In the genomic region with DNA sequence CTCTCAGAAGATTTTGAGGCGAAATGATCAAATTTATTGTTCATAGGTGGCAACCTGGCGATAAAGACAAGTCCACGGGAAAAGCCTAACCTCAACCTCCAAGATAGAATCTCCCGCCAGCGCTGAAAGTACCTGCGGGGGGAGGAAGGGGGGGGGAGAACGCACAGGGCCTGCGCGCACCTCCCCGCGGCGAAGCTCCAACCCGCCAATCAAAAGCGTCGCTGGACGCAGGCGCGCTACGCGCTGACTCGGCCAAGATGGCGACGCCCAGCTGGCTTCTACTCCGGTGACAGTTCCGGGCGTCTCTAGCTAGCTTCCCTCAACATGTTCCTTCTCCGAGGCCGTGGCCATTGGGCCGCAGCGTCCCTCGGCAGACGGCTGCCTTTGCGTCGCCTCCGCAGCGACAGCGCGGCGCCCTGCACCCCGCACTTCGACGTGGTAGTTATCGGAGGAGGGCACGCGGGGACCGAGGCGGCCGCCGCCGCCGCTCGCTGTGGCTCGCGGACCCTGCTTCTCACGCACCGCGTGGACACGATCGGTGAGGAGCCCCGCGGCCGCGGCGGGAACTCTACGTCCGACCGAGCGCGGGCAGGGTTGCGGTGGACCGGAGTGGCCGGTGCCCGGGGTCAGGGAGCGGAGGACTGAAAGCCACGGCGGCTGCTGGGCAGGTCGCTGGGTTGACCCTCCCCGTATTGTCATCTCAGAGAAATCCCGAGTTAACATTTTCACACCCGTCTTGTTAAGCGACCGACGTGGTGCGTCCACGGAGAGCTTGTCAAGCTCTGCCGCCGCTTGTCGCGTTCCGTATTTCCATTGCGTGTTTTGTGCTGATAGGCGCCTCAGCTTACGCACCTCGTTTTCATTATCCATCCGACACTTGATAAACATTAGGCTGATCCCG, we compare ENCODE assay signal across 8 mouse cellular contexts. TPM values are rescaled to one million over a fixed set of nuclear protein-coding genes. Genes with fewer than 3 reads are reported as not detected.
A peak's percentile ranks its signal among the peaks of the same experiment; 100 is the strongest.
DNase-seq lines count a peak whose midpoint lies in the region; ATAC-seq and TF ChIP-seq lines count a peak whose summit lies in the region.

Gene Mto1 (plus strand): TSS at position 236 of the 901 bp plus-strand sequence.
Gene Gm17324 (minus strand): TSS at position 814 of the 901 bp plus-strand sequence.

- peaks cover 7 to 27% of the 10 kb centered on the region in 2 experiments for H3K36me3 ChIP-seq in MEL (ENCODE audit: control insufficient read depth in 1 of 2, insufficient read depth in 2 of 2, low read length in 2 of 2)
- peaks cover 29% of the 10 kb centered on the region for H3K36me3 ChIP-seq in hindbrain, embryonic 10.5 days
- peaks cover 1% of the 10 kb centered on the region; the same call in 1 of the 2 replicates for H3K36me3 ChIP-seq in lung, postnatal 0 days (ENCODE audit: insufficient read depth, low read length)

- H3K4me1 ChIP-seq in MEL (ENCODE audit: control insufficient read depth in 1 of 2, insufficient read depth in 2 of 2, low read length in 2 of 2): peaks cover 4 to 24% of the 10 kb centered on the region in 2 experiments
- H3K4me1 ChIP-seq in cerebellum, adult 2 months (ENCODE audit: control insufficient read depth, insufficient read depth, low read length): peaks cover 4% of the 10 kb centered on the region; the same call in 1 of the 2 replicates
- peaks cover 14% of the 10 kb centered on the region for H3K4me1 ChIP-seq in hindbrain, embryonic 10.5 days (replicated peaks)
- H3K4me1 ChIP-seq in lung, postnatal 0 days (ENCODE audit: insufficient read depth, low read depth, low read length): peaks cover 5% of the 10 kb centered on the region; the same call in 1 of the 2 replicates

- no peak for TF ChIP-seq CTCF in MEL (IDR thresholded peaks at IDR 0.05 in 2 of 3, conservative IDR thresholded peaks at IDR 0.05 in 1 of 3; ENCODE audit: control insufficient read depth in 1 of 3, insufficient read depth in 1 of 3, low read depth in 2 of 3, low read length in 3 of 3, poor library complexity in 1 of 3, severe bottlenecking in 1 of 3)
- TF ChIP-seq CTCF in cerebellum, adult 2 months (IDR thresholded peaks at IDR 0.05; ENCODE audit: borderline replicate concordance, insufficient read depth, low read depth, low read length): no peak
- no peak for TF ChIP-seq CTCF in lung, postnatal 0 days (IDR thresholded peaks at IDR 0.05)

- no peaks in the 10 kb centered on the region for H3K9me3 ChIP-seq in MEL (replicated peaks; ENCODE audit: insufficient read depth, low read length)
- no peaks in the 10 kb centered on the region for H3K9me3 ChIP-seq in hindbrain, embryonic 10.5 days
- H3K9me3 ChIP-seq in lung, postnatal 0 days (ENCODE audit: low read length): no peaks in the 10 kb centered on the region

- TF ChIP-seq RAD21 in MEL (IDR thresholded peaks at IDR 0.05; ENCODE audit: low read depth, low read length): no peak

- peak; percentile 95 for DNase-seq in MEL (ENCODE audit: low read depth, low spot score)
- DNase-seq in cerebellum, adult 2 months: peak; percentile 90 to 92
- peak; percentile 95 for DNase-seq in forelimb bud, embryonic 11.5 days (ENCODE audit: low read depth, low spot score)
- DNase-seq in hindbrain, embryonic 10.5 days (ENCODE audit: low spot score): peak; percentile 93
- DNase-seq in layer of hippocampus, adult 9-11 months: peak; percentile 82
- DNase-seq in lung, postnatal 0 days (ENCODE audit: low spot score): peak; percentile 93
- peak; percentile 83 for DNase-seq in ovary, postnatal 14 days (ENCODE audit: low spot score)
- DNase-seq in thymus, postnatal 14 days: peak; percentile 91

- TF ChIP-seq POLR2A in MEL (IDR thresholded peaks at IDR 0.05; ENCODE audit: control insufficient read depth in 1 of 2, insufficient read depth in 1 of 2, low read depth in 1 of 2, low read length in 2 of 2, poor library complexity in 1 of 2): peak; percentile 94 to 95
- peak; percentile 87 for TF ChIP-seq POLR2A in cerebellum, adult 2 months (IDR thresholded peaks at IDR 0.05; ENCODE audit: borderline replicate concordance, insufficient read depth, low read length)

- WGBS in cerebellum, adult 2 months: under 1% methylated on average over 96 of the region's 96 CpGs
- WGBS in hindbrain, embryonic 10.5 days: under 1% methylated on average over 96 of the region's 96 CpGs
- under 1% methylated on average over 73 of the region's 96 CpGs for WGBS in lung, postnatal 0 days

- no peaks in the 10 kb centered on the region for H3K27me3 ChIP-seq in MEL (ENCODE audit: control insufficient read depth in 1 of 2, insufficient read depth in 2 of 2, low read length in 2 of 2)
- no peaks in the 10 kb centered on the region for H3K27me3 ChIP-seq in cerebellum, adult 2 months (ENCODE audit: control insufficient read depth, insufficient read depth, low read length)
- H3K27me3 ChIP-seq in hindbrain, embryonic 10.5 days (ENCODE audit: insufficient read depth, poor library complexity, severe bottlenecking): peaks cover 43% of the 10 kb centered on the region
- H3K27me3 ChIP-seq in lung, postnatal 0 days (replicated peaks; ENCODE audit: insufficient read depth, low read length): no peaks in the 10 kb centered on the region; the same call in 1 of the 2 replicates

- peaks cover 15% of the 10 kb centered on the region for H3K79me2 ChIP-seq in MEL (ENCODE audit: control insufficient read depth, insufficient read depth, low read length, poor library complexity)

- H3K4me2 ChIP-seq in lung, postnatal 0 days (replicated peaks; ENCODE audit: low read depth, low read length): peak within 1 kb of the TSS; percentile 78

- peak in 1 of 2 experiments; percentile 44; a peak in 1 of 4 replicates for TF ChIP-seq EP300 in MEL (IDR thresholded peaks at IDR 0.05; ENCODE audit: low read depth in 1 of 2, low read length in 2 of 2)
- no peak for TF ChIP-seq EP300 in lung, postnatal 0 days (IDR thresholded peaks at IDR 0.05)

- peak; percentile 96 for ATAC-seq in lung, postnatal 0 days

- H3K4me3 ChIP-seq in MEL (ENCODE audit: control insufficient read depth in 1 of 2, insufficient read depth in 1 of 2, low read depth in 2 of 2, low read length in 2 of 2): peak within 1 kb of the TSS; percentile 62 to 100
- peak within 1 kb of the TSS; percentile 77 for H3K4me3 ChIP-seq in cerebellum, adult 2 months (replicated peaks; ENCODE audit: insufficient read depth, low read depth, low read length)
- H3K4me3 ChIP-seq in hindbrain, embryonic 10.5 days: peak within 1 kb of the TSS; percentile 85
- peak within 1 kb of the TSS; percentile 96 for H3K4me3 ChIP-seq in lung, postnatal 0 days (ENCODE audit: low read depth, low read length)

- H3K9ac ChIP-seq in MEL (ENCODE audit: control insufficient read depth, low read depth, low read length, poor library complexity, severe bottlenecking): peak within 1 kb of the TSS; percentile 100
- peak within 1 kb of the TSS; percentile 89 for H3K9ac ChIP-seq in lung, postnatal 0 days (replicated peaks; ENCODE audit: low read depth)

- H3K27ac ChIP-seq in MEL (ENCODE audit: control insufficient read depth, low read depth, low read length): peak within 1 kb of the TSS; percentile 94
- H3K27ac ChIP-seq in cerebellum, adult 2 months (ENCODE audit: insufficient read depth, low read length): peak within 1 kb of the TSS; percentile 68
- peak within 1 kb of the TSS; percentile 94 for H3K27ac ChIP-seq in hindbrain, embryonic 10.5 days
- H3K27ac ChIP-seq in lung, postnatal 0 days (ENCODE audit: low read length): peak within 1 kb of the TSS; percentile 92

TF ChIP-seq in MEL, 35 proteins besides CTCF, POLR2A, EP300 and RAD21 (continues in another document):
- no peak for TF ChIP-seq ETS1 (IDR thresholded peaks at IDR 0.05; ENCODE audit: low read depth, low read length)
- TF ChIP-seq MYB (IDR thresholded peaks at IDR 0.05; ENCODE audit: low read depth, low read length): no peak
- no peak for TF ChIP-seq ZKSCAN1 (IDR thresholded peaks at IDR 0.05; ENCODE audit: low read depth, low read length)
- TF ChIP-seq NELFE (IDR thresholded peaks at IDR 0.05; ENCODE audit: low read depth, low read length): peak; percentile 66
- no peak for TF ChIP-seq CHD2 (IDR thresholded peaks at IDR 0.05; ENCODE audit: low read length)
- no peak for TF ChIP-seq POLR2AphosphoS5 (IDR thresholded peaks at IDR 0.05; ENCODE audit: borderline replicate concordance, low read depth, low read length)
- TF ChIP-seq TBP (IDR thresholded peaks at IDR 0.05; ENCODE audit: low read depth, low read length): peak; percentile 83
- no peak; the same call in 1 of the 2 replicates for TF ChIP-seq MAX (IDR thresholded peaks at IDR 0.05; ENCODE audit: low read length)
- TF ChIP-seq ZMIZ1 (IDR thresholded peaks at IDR 0.05; ENCODE audit: low read depth, low read length): peak; percentile 19; the same call in 1 of the 2 replicates
- TF ChIP-seq MYC (IDR thresholded peaks at IDR 0.05; ENCODE audit: low read depth, low read length): peak; percentile 80; the same call in 1 of the 2 replicates
- no peak for TF ChIP-seq POLR2AphosphoS2 (IDR thresholded peaks at IDR 0.05; ENCODE audit: low read length)
- TF ChIP-seq TAL1 (IDR thresholded peaks at IDR 0.05; ENCODE audit: low read length): peak; percentile 34; the same call in 1 of the 2 replicates
- TF ChIP-seq SMC3 (IDR thresholded peaks at IDR 0.05; ENCODE audit: low read depth, low read length): no peak
- TF ChIP-seq JUND (IDR thresholded peaks at IDR 0.05; ENCODE audit: low read depth, low read length): no peak
- TF ChIP-seq E2F4 (IDR thresholded peaks at IDR 0.05; ENCODE audit: borderline replicate concordance, low read depth, low read length): peak; percentile 100
- peak; percentile 86 for TF ChIP-seq MXI1 (IDR thresholded peaks at IDR 0.05; ENCODE audit: low read depth, low read length)
- peak; percentile 79 for TF ChIP-seq HCFC1 (IDR thresholded peaks at IDR 0.05; ENCODE audit: low read depth, low read length)
- no peak for TF ChIP-seq MAZ (IDR thresholded peaks at IDR 0.05; ENCODE audit: low read depth, low read length)

RNA-seq across cellular contexts. Expression of gene Mto1, which starts in this region (rescaled TPM):
- total RNA-seq in MEL (2012; rRNA removed): 28.7 and 32.3 TPM in 2 replicates
- polyA plus RNA-seq in MEL (2012; ENCODE audit: insufficient read depth in 1 of 2, insufficient read length in 2 of 2, low read depth in 1 of 2, low replicate concordance in 2 of 2, missing spikeins in 1 of 2): 10 to 100 TPM in 1 of 2 experiments, not detected in 1; 27.7 TPM
- polyA plus RNA-seq in cerebellum, adult 2 months (2012; rRNA removed): 31.6 TPM in 2 replicates
- polyA plus RNA-seq in hindbrain, embryonic 10.5 days (2016; fragmentation: Nextera tagmentation; extraction: Ambion mirVana): 22.6 and 25.1 TPM in 2 replicates
- polyA plus RNA-seq in lung, postnatal 0 days (2015; fragmentation: Nextera tagmentation; extraction: Ambion mirVana): 11.2 and 12.2 TPM in 2 replicates

RNA-seq across cellular contexts. Expression of gene Gm17324, which starts in this region (rescaled TPM):
- 1.0 and 1.8 TPM in 2 replicates for total RNA-seq in MEL (2012; rRNA removed)
- under 1 TPM in 1 of 2 experiments, not detected in 1; 0.36 TPM for polyA plus RNA-seq in MEL (2012; ENCODE audit: insufficient read depth in 1 of 2, insufficient read length in 2 of 2, low read depth in 1 of 2, low replicate concordance in 2 of 2, missing spikeins in 1 of 2)
- 0.34 and 0.40 TPM in 2 replicates for polyA plus RNA-seq in cerebellum, adult 2 months (2012; rRNA removed)
- 0.55 and 0.68 TPM in 2 replicates for polyA plus RNA-seq in hindbrain, embryonic 10.5 days (2016; fragmentation: Nextera tagmentation; extraction: Ambion mirVana)
- polyA plus RNA-seq in lung, postnatal 0 days (2015; fragmentation: Nextera tagmentation; extraction: Ambion mirVana): 0.80 and 0.88 TPM in 2 replicates

Comparison
In these comparisons a context has a peak if more than half of its experiments do, and no peak if none do; other contexts are left out.
1. Peak in every context shown above with its lines: DNase-seq, ATAC-seq, H3K4me3 ChIP-seq and H3K27ac ChIP-seq.